Mouse (Mus musculus) adrenal gland, postnatal 25 days (tissue): ENCODE measurements at regions not wholly inside any gene's neighbourhood (a gene's known extent, or its start where the extent isn't known, plus 50 kb on each side); places are given as distances from the start of the nearest gene placed in this dataset.

ENCODE experiments used
- DNase-seq: peaks from one replicate; pipeline ENCODE4 v3.0.0; 2021; ENCODE audit warnings: mixed read lengths

- DNase-seq = no peak
Measured at GRCm38 (mm10) chr13:41897481-41898317, 50.2 kb upstream of the Adtrp start.
